Mouse (Mus musculus) liver, embryonic 14.5 days (tissue): Measurements from ENCODE around the gene Endod1. TPM values are rescaled to one million over a fixed set of nuclear protein-coding genes. Genes with fewer than 3 reads are reported as not detected.

ENCODE experiments used
- ATAC-seq: fragments of 200-750 bp; cut with Nextera tagmentation; 2 replicates; pipeline ENCODE4 v1.8.0; 2017; ENCODE audit warnings: moderate number of reproducible peaks, mild to moderate bottlenecking, moderate library complexity; ENCODE audit not compliant: insufficient read depth
- DNase-seq, 3 experiments: peaks; one replicate each; pipeline ENCODE4 v3.0.0-alpha.2; 2012 to 2013; ENCODE audit warnings: low read depth in 3 of 3, low spot score in 3 of 3
- H3K27ac ChIP-seq: fragments of 300-500 bp; sonication (generic); 2 replicates; pipeline ENCODE4 v1.5.1; 2014; ENCODE audit warnings: moderate library complexity, mild to moderate bottlenecking, control low read depth, inconsistent platforms
- H3K27me3 ChIP-seq: fragments of 300-500 bp; sonication (generic); 2 replicates; pipeline ENCODE4 v1.6.1; 2014; ENCODE audit warnings: mild to moderate bottlenecking, low read length, moderate library complexity; ENCODE audit not compliant: control insufficient read depth, insufficient read depth
- H3K36me3 ChIP-seq: fragments of 300-500 bp; sonication (generic); replicated peaks from 2 replicates; pipeline ENCODE4 v1.6.1; 2014; ENCODE audit warnings: low read depth; ENCODE audit not compliant: control insufficient read depth, insufficient read depth
- H3K4me1 ChIP-seq, 2 experiments: fragments of 200-500 bp in 1 of 2; fragments of 300-500 bp in 1 of 2; sonication (generic) in 1 of 2; replicated peaks; 2 replicates each; pipeline ENCODE4 v1.6.1; 2012 to 2014; ENCODE audit warnings: antibody characterized with exemption in 1 of 2, inconsistent platforms in 1 of 2, low read length in 1 of 2; ENCODE audit not compliant: control insufficient read depth in 2 of 2, insufficient read depth in 2 of 2
- H3K4me2 ChIP-seq: fragments of 300-500 bp; sonication (generic); 2 replicates; pipeline ENCODE4 v1.6.1; 2014; ENCODE audit warnings: low read depth, mild to moderate bottlenecking, control low read depth, moderate library complexity
- H3K4me3 ChIP-seq, 2 experiments: fragments of 200-500 bp in 1 of 2; fragments of 300-500 bp in 1 of 2; sonication (generic) in 1 of 2; 2 replicates each; pipeline ENCODE4 v1.5.1; 2012 to 2014; ENCODE audit warnings: low read depth in 2 of 2, low read length in 2 of 2, mild to moderate bottlenecking in 2 of 2, control low read depth in 1 of 2, inconsistent platforms in 1 of 2, moderate library complexity in 1 of 2; ENCODE audit not compliant: insufficient read depth in 1 of 2
- H3K9ac ChIP-seq: fragments of 300-500 bp; sonication (generic); replicated peaks from 2 replicates; pipeline ENCODE4 v1.6.1; 2014; ENCODE audit warnings: mild to moderate bottlenecking, control low read depth, moderate library complexity
- H3K9me3 ChIP-seq: fragments of 300-500 bp; sonication (generic); 2 replicates; pipeline ENCODE4 v1.6.1; 2016; ENCODE audit warnings: low read length, mixed read lengths; ENCODE audit not compliant: control insufficient read depth
- CTCF ChIP-seq: IDR thresholded peaks from 2 replicates; pipeline ENCODE4 v1.5.1; 2016; ENCODE audit warnings: antibody characterized with exemption, low read depth, control low read depth
- EP300 ChIP-seq: IDR thresholded peaks from 2 replicates; pipeline ENCODE4 v1.6.1; 2016; ENCODE audit warnings: antibody characterized with exemption, low read depth
- WGBS: fragments of 180-500 bp; shearing (Covaris S2); extraction: QIAGEN DNeasy Blood & Tissue Kit; methylation state at CpG from one replicate; pipeline ENCODE4 v1.1.7; 2014; ENCODE audit not compliant: insufficient replicate concordance; 5-methylcytosine and 5-hydroxymethylcytosine counted together
- polyA plus RNA-seq, 2 experiments: library from polyadenylated mRNA; depleted of rRNA in 1 of 2; stranded (reverse) in 1 of 2; unstranded in 1 of 2; fragments of >200 nt; fragmentation: Nextera tagmentation in 1 of 2; extraction: Ambion mirVana in 1 of 2; gene quantifications; 2 replicates each; pipeline versions ENCODE4 v1.2.1 to v1.2.3; 2012 to 2014

The Endod1 gene
- polyA plus RNA-seq, 2 experiments = 22.3 to 42.3 TPM

DNA sequence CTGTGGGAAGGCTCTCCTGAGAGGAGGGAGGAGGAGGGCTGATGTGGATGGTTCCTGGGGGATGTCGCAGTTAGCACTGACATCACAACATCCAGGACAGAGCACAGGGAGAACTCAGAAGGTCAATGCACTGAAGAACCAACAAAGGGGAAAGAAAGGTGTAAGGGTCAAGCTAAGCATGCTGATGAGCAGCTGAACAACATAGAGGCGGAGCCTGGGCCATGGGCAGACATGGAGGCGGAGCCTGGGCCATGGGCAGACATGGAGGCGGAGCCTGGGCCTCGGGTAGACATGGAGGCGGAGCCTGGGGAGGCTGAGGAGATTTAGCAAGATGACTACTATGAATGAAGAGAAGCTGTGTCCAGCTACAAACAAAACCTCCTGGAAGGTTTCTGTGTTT lies 17.8 kb downstream of the Endod1 start:
- Histone ChIP-seq H3K4me2 (no peak overlapping the region), H3K4me1 (peaks cover 49 to 56% of the 10 kb centered on the region in 2 experiments), H3K4me3 (no peak overlapping the region), H3K27ac (no peak overlapping the region; the same call in 1 of the 2 replicates), H3K9me3 (peaks cover 2% of the 10 kb centered on the region), H3K9ac (no peak overlapping the region), H3K36me3 (peaks cover 16% of the 10 kb centered on the region), H3K27me3 (no peaks in the 10 kb centered on the region)
- TF ChIP-seq EP300 (no peak), CTCF (no peak)
- 73% methylated on average over 6 of the region's 6 CpGs for WGBS
- ATAC-seq (peak; percentile 56; the same call in 1 of the 2 replicates), DNase-seq (no peak)

DNA sequence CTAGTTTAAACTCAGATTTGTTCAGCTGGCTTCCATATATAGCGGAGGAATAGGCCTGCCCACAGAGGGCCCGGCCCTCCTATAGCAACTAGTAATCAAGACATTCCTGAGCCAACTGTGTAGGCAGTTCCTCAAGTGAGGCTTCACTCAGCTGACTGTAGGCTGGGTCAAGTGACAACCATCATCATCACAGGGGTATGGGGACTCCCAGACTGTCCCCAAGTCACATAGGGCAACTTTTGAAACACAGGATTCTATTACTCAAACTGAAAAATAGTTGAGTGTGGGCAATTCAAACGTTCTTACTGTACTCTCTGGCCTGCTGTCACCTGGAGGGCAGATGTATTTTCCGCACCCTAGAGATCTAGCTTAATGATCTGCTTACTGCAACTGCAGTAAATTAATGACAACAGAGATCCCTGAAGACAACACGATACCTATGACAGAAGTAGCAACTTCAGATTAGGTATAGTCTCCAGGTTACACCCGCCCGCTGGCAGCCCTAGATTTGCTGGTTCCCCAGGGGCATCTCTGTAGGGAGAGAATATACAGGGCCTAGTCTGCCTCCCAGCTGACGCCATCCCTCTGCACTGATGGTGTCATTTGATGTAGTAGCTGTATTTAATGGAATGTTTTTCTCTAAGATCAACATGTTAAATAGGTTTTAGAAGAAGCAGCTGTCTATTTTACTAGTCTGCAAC lies 19.1 kb downstream of the Endod1 start:
- H3K4me1 ChIP-seq = peaks cover 38 to 44% of the 10 kb centered on the region in 2 experiments
- H3K27me3 ChIP-seq = no peaks in the 10 kb centered on the region
- H3K4me2 ChIP-seq = no peak overlapping the region
- TF ChIP-seq CTCF = no peak
- H3K36me3 ChIP-seq = peaks cover 23% of the 10 kb centered on the region
- no peaks in the 10 kb centered on the region for H3K9me3 ChIP-seq
- WGBS = 79% methylated on average over 8 of the region's 8 CpGs
- no peak for DNase-seq
- H3K27ac ChIP-seq = no peak overlapping the region
- no peak overlapping the region for H3K4me3 ChIP-seq
- no peak overlapping the region for H3K9ac ChIP-seq
- no peak for ATAC-seq

- ATAC-seq (no peak), DNase-seq (no peak)
- Histone ChIP-seq H3K4me2 (no peak overlapping the region), H3K4me3 (no peak overlapping the region), H3K4me1 (peaks cover 15 to 17% of the 10 kb centered on the region in 2 experiments), H3K36me3 (peaks cover 52% of the 10 kb centered on the region), H3K9me3 (no peaks in the 10 kb centered on the region), H3K27ac (no peak overlapping the region), H3K9ac (no peak overlapping the region), H3K27me3 (no peaks in the 10 kb centered on the region)
- 79% methylated on average over 4 of the region's 4 CpGs for WGBS
- no peak for TF ChIP-seq EP300
- TF ChIP-seq CTCF = peak; percentile 72
These were observed 24.3 kb downstream of the Endod1 start for GRCm38 (mm10) chr9:14357033-14357432.

- H3K36me3 ChIP-seq = peaks cover 44% of the 10 kb centered on the region
- WGBS = 56% methylated on average over 6 of the region's 6 CpGs
- no peaks in the 10 kb centered on the region for H3K27me3 ChIP-seq
- no peak overlapping the region for H3K4me3 ChIP-seq
- no peaks in the 10 kb centered on the region for H3K9me3 ChIP-seq
- H3K4me1 ChIP-seq = peaks cover 15 to 16% of the 10 kb centered on the region in 2 experiments
- 0 out of 2 replicates have a peak overlapping the region, but pooled peaks have one; percentile 6 for H3K9ac ChIP-seq
- peak overlapping the region; percentile 50 for H3K27ac ChIP-seq
- DNase-seq (no peak), ATAC-seq (peak; percentile 83)
- H3K4me2 ChIP-seq = peak overlapping the region; percentile 5
- TF ChIP-seq CTCF (0 out of 2 replicates have a peak, but pooled peaks have one; percentile 14), EP300 (no peak)
These were observed 26.5 kb downstream of the Endod1 start for GRCm38 (mm10) chr9:14354852-14355251.

- Histone ChIP-seq H3K4me2 (no peak overlapping the region), H3K27me3 (no peaks in the 10 kb centered on the region), H3K27ac (no peak overlapping the region; the same call in 1 of the 2 replicates), H3K9ac (no peak overlapping the region), H3K9me3 (no peaks in the 10 kb centered on the region), H3K36me3 (peaks cover 35% of the 10 kb centered on the region), H3K4me3 (no peak overlapping the region), H3K4me1 (peaks cover 15 to 16% of the 10 kb centered on the region in 2 experiments)
- TF ChIP-seq CTCF = no peak
- TF ChIP-seq EP300 = no peak
- DNase-seq (no peak), ATAC-seq (no peak)
- 85% methylated on average over 1 of the region's 1 CpGs for WGBS
These were observed 29.0 kb downstream of the Endod1 start for GRCm38 (mm10) chr9:14352337-14352736.
